ENCODE assay signal across 15 mouse cellular contexts in the genomic region with DNA sequence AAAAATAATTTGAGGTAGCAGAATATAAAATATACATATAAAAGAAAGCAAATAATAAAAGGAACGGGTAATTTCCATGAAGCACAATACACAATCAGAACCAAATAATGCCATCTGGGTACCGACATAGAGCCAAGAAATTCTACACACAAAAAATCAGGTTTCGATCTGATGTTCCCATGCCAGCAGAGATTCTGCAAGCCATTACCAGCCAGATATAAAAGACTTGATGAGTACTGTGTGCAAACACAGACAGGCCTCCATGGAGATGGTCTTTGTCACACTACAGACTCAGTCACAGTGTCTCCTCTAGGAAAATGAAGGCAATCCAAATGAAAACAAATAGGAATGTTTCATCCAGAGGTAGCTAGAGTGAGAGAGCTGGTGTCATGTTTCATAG.
DNase-seq lines count a peak whose midpoint lies in the region.
"Had no signal": no experiment of that assay in that cellular context is flagged by ENCODE, and none has a peak within 500 bp of the region (broad histone marks: within the 10 kb centered on the region; RNA-seq: fewer than 3 reads in every experiment).

No protein-coding gene starts in this region.

- intact Hi-C loops in gastrocnemius, postnatal 14 days (cut with DNase I; ENCODE audit: low total_unique reads) = no loop called here
- intact Hi-C loops in left cerebral cortex, postnatal 36 days (cut with DNase I) = no loop called here

- peak; percentile 20 for DNase-seq in layer of hippocampus, adult 11-12 months (ENCODE audit: low spot score)
- DNase-seq in layer of hippocampus, postnatal 25 days (ENCODE audit: extremely low spot score in 1 of 2, low spot score in 1 of 2) = no peak
- peak; percentile 38 for DNase-seq in cerebellum, adult 9-11 months
- DNase-seq in layer of hippocampus, adult 8-10 months (ENCODE audit: low spot score in 2 of 2) = peak; percentile 12 to 34
- DNase-seq in gastrocnemius, postnatal 14 days = no peak
- DNase-seq in urinary bladder, postnatal 4 days (ENCODE audit: low spot score in 2 of 2) = no peak
- DNase-seq in left cerebral cortex, postnatal 36 days (ENCODE audit: low spot score in 2 of 2) = no peak
- no peak for DNase-seq in spleen, postnatal 14 days (ENCODE audit: low spot score in 2 of 2)
- DNase-seq: heart, adult 18-20 months; heart, postnatal 10 days; kidney, postnatal 36 days; lung, postnatal 4 days; midbrain, embryonic 14.5 days; retina, postnatal 1 day; thymus, postnatal 25 days had no signal

Comparison
In these comparisons a context has a peak if more than half of its experiments do, and no peak if none do; other contexts are left out.
1. DNase-seq: peak in layer of hippocampus, adult 11-12 months (single experiment), cerebellum, adult 9-11 months (single experiment) and layer of hippocampus, adult 8-10 months (2 of 2); none in layer of hippocampus, postnatal 25 days (0 of 2), gastrocnemius, postnatal 14 days (single experiment), urinary bladder, postnatal 4 days (0 of 2), left cerebral cortex, postnatal 36 days (0 of 2) and spleen, postnatal 14 days (0 of 2).